Mouse (Mus musculus): ENCODE results near the gene Cox7a1.

DNA sequence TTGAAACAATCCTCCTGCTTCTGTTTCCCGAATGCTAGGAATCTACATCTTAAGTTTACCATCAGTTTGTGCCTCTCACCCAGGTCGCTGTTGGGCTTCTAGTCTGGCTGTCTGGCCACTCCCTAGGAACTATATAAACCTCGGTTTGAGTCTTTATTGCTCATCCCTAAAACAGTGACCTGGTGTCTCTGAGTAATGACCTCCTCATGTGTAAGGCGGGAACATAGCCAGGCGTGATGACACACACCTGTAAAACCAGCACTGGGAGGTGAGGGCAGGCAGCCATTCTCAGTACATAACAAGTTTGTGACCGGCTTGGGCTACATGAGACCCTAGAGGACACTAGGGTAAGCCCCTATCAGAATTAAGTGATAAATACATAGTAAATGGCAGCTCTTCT, 11.5 kb downstream of the Cox7a1 start:
- TF ChIP-seq CTCF (conservative IDR thresholded peaks at IDR 0.05; ENCODE audit: insufficient read depth, insufficient read length, low read depth, low read length) (no peak), POLR2A (IDR thresholded peaks at IDR 0.05; ENCODE audit: low read depth, low read length) (no peak)

All from kidney, adult 2 months (tissue).